Mouse (Mus musculus) left cerebral cortex, adult 18-20 months (tissue): ENCODE measurements at regions not wholly inside any gene's neighbourhood (a gene's known extent, or its start where the extent isn't known, plus 50 kb on each side); places are given as distances from the start of the nearest gene placed in this dataset.
A peak's percentile ranks its signal among the peaks of the same experiment; 100 is the strongest.

Source experiments
- DNase-seq, 2 experiments: peaks; one replicate each; pipeline ENCODE4 v3.0.0; 2021 to 2022; ENCODE audit warnings: low spot score in 2 of 2, mixed read lengths in 1 of 2

DNA sequence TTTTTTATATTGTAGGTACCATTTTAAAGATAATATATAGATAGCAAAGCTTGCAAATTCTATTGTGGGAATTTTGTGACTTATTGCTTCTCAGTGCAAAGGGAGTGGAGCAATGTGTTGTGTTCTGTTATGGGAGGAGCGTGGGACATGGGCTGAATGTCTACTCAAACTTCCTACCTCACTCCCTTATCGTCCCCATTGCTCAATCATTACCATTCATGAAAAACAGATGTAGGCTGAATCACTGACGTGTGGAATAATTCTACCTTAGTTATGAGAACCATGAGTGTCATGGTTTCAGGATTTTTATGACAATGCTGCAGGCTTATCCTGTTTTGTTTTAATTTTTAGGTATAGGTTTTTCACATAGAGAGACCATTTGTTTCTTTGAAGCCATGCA is 119.0 kb upstream of the Ednra start:
- no peak for DNase-seq

GRCm38 (mm10) chr8:77850523-77850922 is 126.3 kb upstream of the Ednra start:
- no peak for DNase-seq

DNA sequence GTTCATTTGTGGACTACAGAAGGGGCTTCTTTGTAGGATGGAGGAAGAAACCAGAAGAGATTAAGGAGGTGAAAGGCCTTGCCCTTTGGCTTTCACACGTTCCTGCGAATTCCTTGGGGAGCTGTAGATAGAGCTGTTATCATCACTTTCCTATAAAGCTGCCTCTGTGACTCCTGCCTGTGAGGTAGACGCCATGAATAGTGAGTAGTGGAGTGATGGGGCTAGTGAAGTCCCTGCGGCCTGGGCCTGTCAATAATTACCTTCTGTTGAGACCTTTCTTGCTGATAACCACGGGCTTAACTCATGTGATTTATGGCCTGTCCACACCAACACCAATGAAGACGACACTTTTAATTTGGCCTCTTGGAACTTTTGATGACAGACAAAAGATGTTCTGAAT is 146.0 kb upstream of the Ednra start:
- no peak for DNase-seq

DNA sequence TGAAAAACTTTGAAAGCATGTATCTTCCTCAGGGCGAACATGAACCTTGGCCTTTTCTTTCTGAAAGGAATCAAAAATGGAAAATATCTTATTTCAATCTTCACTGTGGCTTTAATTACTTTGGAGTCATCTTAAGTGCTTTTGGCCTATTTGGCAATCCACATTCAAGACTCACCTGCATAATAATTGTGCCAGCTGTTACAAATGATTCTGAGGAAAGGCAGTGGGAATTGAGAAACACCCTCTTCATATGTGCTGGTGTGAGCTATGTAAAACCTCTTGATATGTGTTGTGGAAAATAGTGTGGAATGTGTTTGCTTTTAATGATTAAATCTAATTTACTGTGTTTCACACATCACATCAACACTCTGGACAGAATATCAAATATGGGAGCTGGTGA is 148.5 kb upstream of the Ednra start:
- DNase-seq = no peak

DNA sequence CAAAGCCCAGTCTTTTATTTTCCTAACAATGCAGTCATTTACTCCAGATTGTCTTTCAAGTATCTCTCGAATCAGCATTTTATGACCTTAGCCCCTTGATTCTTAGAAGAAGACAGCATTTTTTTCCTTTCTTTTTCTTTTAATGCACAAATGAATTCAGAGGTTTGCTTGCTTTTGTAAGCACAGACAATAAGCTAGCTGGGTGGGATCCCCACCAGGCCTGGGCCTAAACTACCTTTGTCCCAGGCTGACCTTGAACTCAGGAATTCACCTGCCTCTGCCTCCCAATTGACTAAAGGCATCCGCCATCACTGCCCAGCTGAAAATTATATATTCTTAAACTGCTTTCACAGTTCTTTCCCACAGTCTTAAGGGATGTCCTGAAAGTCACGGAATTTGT is 195.5 kb upstream of the Ednra start:
- no peak for DNase-seq

DNA sequence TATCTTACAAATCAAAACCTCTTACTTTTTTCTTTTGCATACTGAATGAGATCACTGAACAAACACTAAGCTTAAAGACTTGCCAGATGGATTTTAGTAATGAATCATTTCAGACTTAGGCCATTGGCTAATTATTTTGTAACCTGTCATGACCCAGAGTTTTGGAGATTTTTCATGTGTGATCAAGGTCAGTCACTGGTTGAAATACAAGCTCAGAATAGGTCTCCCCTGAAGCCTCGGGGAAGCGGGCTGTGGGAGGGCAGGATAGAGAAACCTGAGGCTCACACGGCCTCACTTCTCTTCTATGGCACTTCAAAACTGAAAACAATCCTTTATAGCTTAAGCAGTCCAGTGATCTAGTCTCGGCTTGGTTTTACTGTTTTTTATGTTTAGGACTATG is 197.6 kb upstream of the Ednra start:
- no peak for DNase-seq

- DNase-seq = no peak
These were observed 223.4 kb upstream of the Ednra start for GRCm38 (mm10) chr8:77947702-77948101.

GRCm38 (mm10) chr8:77949640-77950039 is 225.4 kb upstream of the Ednra start:
- no peak for DNase-seq

- no peak for DNase-seq
These were observed 234.6 kb upstream of the Ednra start for GRCm38 (mm10) chr8:77958814-77959372.

- DNase-seq = no peak
These were observed 238.9 kb upstream of the Ednra start for GRCm38 (mm10) chr8:77963102-77963698.

- no peak for DNase-seq
These were observed 242.7 kb upstream of the Ttc29 start for GRCm38 (mm10) chr8:77970378-77970777.

GRCm38 (mm10) chr8:77973714-77974113 is 239.4 kb upstream of the Ttc29 start:
- DNase-seq = no peak

GRCm38 (mm10) chr8:77979106-77979505 is 234.0 kb upstream of the Ttc29 start:
- no peak for DNase-seq

- no peak for DNase-seq
These were observed 232.4 kb upstream of the Ttc29 start for GRCm38 (mm10) chr8:77980701-77981100.

DNA sequence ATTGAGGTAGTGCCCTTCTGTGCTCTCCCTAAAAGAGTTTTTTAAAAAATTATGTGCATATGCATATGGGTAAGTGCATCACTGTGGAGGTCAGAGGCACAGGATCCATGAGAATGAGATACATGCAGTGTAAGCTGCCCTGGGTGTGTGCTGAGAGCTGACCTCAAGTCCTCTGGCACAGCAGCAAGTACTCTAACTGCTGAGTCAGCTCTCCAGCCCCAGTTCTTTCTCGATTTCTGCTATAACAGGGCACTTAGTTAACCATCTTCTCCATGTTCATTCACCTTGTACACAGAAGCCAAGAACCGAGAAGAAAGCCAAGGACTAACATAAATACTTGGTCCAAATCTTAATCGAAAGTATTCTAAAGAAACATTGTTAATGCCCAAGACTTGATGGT is 231.1 kb upstream of the Ttc29 start:
- no peak for DNase-seq

DNA sequence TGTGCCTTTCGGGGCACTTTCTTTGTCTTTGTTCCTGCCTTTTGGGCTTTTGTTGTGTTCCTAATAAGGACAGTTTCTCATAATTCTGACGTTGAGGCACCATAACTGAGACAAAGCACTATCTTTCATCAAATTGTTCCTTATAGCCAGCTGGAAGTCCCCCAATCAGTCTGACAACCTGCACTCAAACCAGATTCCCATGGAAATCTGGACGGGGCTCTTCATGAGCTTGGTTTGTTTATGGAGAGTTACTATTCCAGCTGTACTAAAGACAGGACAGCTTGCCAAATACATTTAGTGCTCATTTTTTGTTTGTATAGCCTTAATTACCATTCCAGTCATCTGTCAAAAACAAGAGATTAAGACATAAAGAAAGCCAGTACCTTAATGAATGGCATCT is 229.6 kb upstream of the Ttc29 start:
- no peak for DNase-seq

DNA sequence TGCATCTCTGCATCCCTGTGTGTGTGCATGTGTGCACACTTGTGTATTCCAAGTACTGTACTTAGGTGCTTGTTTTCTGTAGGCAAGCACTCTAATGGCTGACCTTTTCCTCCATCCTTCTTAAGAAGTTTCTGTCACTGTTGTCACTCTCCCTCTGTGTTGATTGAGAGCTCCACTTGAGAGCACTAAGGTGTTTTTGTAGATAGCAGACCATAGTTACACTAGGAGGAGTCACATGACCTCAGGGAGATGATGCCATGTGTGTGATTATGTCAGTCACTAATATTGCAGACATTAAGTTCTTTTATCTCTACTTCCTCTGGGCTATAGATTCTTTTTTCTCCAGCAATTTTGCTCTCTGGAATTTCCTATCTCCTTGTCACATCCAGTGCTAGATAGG is 225.9 kb upstream of the Ttc29 start:
- no peak for DNase-seq

DNA sequence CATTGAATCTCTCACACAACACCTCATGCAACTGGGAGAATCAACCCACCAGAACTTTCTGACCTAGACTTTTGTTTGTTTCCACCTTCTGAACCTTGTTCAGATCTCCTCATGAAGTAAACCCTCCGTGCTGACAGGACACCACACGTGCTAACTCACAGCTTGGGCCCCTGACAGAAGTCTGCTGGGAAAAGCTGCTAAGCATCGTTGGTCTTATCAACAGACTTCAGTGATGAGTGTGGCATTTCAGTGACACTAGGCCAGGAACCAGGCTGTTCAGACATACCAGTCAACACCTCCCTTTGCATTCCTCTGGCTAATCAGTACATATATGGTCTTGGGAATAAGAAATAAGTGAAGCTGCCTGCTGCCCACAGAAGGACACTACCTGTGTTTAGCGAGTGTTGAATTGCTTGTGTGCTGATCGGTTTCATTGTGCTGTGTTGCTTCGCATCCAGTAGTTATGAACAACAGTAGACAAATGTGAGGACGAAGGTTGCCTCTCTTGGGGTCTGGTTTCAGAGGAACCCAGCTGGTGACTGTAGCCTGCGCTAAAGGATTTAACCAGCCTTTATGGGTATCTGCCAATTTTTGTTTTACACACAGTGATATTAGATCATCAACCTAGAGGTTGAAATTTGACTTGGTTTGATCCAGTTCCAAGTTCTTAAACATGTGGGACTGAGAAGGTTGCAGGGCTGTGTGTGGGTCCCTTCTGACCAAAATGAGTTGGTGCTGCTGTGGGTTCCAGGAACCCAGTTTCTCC is 224.6 kb upstream of the Ttc29 start:
- DNase-seq = no peak

DNA sequence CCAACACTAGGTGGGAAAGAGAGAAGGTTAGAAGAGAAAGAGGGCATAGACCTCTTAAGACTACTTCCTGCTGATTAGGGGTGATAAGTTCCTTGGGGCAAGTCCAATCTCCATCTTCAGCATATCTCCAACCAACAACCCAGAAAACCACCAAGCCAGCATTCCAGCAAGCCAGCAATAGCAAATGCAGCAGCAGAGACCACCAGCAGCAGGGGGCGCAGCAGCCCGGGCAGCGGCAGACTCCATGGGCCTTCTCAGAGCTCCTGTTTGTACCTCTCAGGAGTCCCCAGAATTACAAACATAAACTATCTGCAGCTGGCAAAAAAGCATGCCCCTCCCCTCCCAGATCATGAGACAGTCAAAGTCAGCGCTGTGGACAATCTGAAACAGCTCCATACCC is 222.0 kb upstream of the Ttc29 start:
- DNase-seq = no peak

- DNase-seq = no peak
These were observed 212.8 kb upstream of the Ttc29 start for GRCm38 (mm10) chr8:78000303-78000702.

DNA sequence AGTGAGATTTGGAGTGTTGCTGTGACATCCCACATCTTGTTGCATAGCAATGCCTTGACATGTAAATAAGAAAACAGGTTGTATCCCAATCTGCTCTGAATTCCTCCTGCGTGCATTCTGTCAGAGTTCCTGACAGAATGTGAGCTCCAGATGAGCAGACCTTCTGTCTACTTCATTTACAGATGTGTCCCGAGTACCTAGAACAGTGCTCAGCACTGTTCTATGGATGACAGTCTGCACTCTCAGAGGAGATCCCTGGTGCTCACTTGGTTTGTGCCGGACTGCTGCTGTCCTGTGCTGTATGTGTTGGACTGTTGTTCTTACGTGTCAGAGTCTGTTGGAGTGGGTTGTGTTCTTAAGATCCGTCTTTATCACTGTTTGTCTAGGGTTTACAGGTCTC is 211.4 kb upstream of the Ttc29 start:
- DNase-seq = peak in 1 of 2 experiments; percentile 7

DNA sequence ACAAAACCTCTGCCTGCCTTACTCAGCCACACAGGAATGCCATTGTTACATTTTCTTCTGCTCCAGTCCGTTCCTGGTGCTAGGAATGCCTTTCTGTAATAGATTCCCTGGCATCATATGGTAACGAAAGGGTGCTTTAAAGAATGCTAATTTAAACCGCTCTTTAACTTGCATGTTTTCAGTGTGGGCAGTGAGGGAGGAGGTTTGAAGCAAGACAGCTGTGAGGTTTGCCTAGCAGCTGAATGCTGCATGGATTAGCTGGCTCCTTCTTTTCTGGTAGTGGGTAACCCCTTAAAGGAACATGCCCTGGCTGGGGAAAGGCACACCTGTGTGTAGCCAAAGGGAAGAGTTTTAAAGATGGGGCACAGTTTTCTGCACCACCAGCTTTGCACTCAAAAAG is 211.0 kb upstream of the Ttc29 start:
- DNase-seq = peak in 1 of 2 experiments; percentile 8
